Mouse (Mus musculus): ENCODE results near the gene Spint2. TPM values are rescaled to one million over a fixed set of nuclear protein-coding genes. Genes with fewer than 3 reads are reported as not detected.

The Spint2 gene
- polyA plus RNA-seq (2014; fragmentation: Nextera tagmentation; extraction: Ambion mirVana): 93.5 and 98.5 TPM in 2 replicates

- ATAC-seq (ENCODE audit: insufficient number of reproducible peaks, insufficient read depth, low FRiP score, low read depth): no peak
- no peaks in the 10 kb centered on the region for H3K36me3 ChIP-seq (ENCODE audit: control insufficient read depth, insufficient read depth, low read length)
- no peaks in the 10 kb centered on the region for H3K9me3 ChIP-seq (ENCODE audit: control insufficient read depth, low read length)
- H3K27ac ChIP-seq (replicated peaks in 1 of 2; ENCODE audit: control insufficient read depth in 1 of 2, insufficient read depth in 1 of 2, low read depth in 2 of 2, low read length in 2 of 2): peak within 1 kb of the TSS in 1 of 2 experiments; percentile 58; a peak in 3 of 4 replicates
- peak within 1 kb of the TSS; percentile 83 for H3K9ac ChIP-seq (ENCODE audit: low read length)
- H3K4me2 ChIP-seq (ENCODE audit: low read length): peak within 1 kb of the TSS; percentile 99
- H3K4me3 ChIP-seq (ENCODE audit: control insufficient read depth in 1 of 2, insufficient read depth in 1 of 2, low read depth in 1 of 2, low read length in 2 of 2): peak within 1 kb of the TSS; percentile 60 to 73
- peaks cover 17% of the 10 kb centered on the region; the same call in 1 of the 2 replicates for H3K27me3 ChIP-seq (ENCODE audit: control insufficient read depth, insufficient read depth, low read length)
- WGBS: under 1% methylated on average over 75 of the region's 80 CpGs
- H3K4me1 ChIP-seq (ENCODE audit: control insufficient read depth in 2 of 2, insufficient read depth in 2 of 2, low read length in 2 of 2): peaks cover 11 to 22% of the 10 kb centered on the region in 2 experiments
These were observed at the start of gene Spint2 for GRCm38 (mm10) chr7:29281201-29282073. Spint2 (minus strand) TSS chr7:29281912.

- 91% methylated on average over 16 of the region's 16 CpGs for WGBS
- no peaks in the 10 kb centered on the region for H3K36me3 ChIP-seq (ENCODE audit: control insufficient read depth, insufficient read depth, low read length)
- H3K9ac ChIP-seq (ENCODE audit: low read length): no peak overlapping the region
- H3K4me2 ChIP-seq (ENCODE audit: low read length): no peak overlapping the region
- H3K9me3 ChIP-seq (ENCODE audit: control insufficient read depth, low read length): no peaks in the 10 kb centered on the region
- no peaks in the 10 kb centered on the region for H3K27me3 ChIP-seq (ENCODE audit: control insufficient read depth, insufficient read depth, low read length)
- H3K27ac ChIP-seq (replicated peaks in 1 of 2; ENCODE audit: control insufficient read depth in 1 of 2, insufficient read depth in 1 of 2, low read depth in 2 of 2, low read length in 2 of 2): no peak overlapping the region
- no peaks in the 10 kb centered on the region for H3K4me1 ChIP-seq (ENCODE audit: control insufficient read depth in 2 of 2, insufficient read depth in 2 of 2, low read length in 2 of 2)
- ATAC-seq (ENCODE audit: insufficient number of reproducible peaks, insufficient read depth, low FRiP score, low read depth): no peak
- H3K4me3 ChIP-seq (ENCODE audit: control insufficient read depth in 1 of 2, insufficient read depth in 1 of 2, low read depth in 1 of 2, low read length in 2 of 2): no peak overlapping the region
These were observed 47.3 kb upstream of the Spint2 start for GRCm38 (mm10) chr7:29328984-29329383.

GRCm38 (mm10) chr7:29327087-29327486, 45.4 kb upstream of the Spint2 start:
- H3K27me3 ChIP-seq (ENCODE audit: control insufficient read depth, insufficient read depth, low read length): no peaks in the 10 kb centered on the region
- 74% methylated on average over 6 of the region's 6 CpGs for WGBS
- no peaks in the 10 kb centered on the region for H3K36me3 ChIP-seq (ENCODE audit: control insufficient read depth, insufficient read depth, low read length)
- ATAC-seq (ENCODE audit: insufficient number of reproducible peaks, insufficient read depth, low FRiP score, low read depth): no peak
- H3K4me1 ChIP-seq (ENCODE audit: control insufficient read depth in 2 of 2, insufficient read depth in 2 of 2, low read length in 2 of 2): no peaks in the 10 kb centered on the region
- H3K9me3 ChIP-seq (ENCODE audit: control insufficient read depth, low read length): no peaks in the 10 kb centered on the region
- H3K9ac ChIP-seq (ENCODE audit: low read length): no peak overlapping the region
- no peak overlapping the region for H3K4me3 ChIP-seq (ENCODE audit: control insufficient read depth in 1 of 2, insufficient read depth in 1 of 2, low read depth in 1 of 2, low read length in 2 of 2)
- H3K27ac ChIP-seq (replicated peaks in 1 of 2; ENCODE audit: control insufficient read depth in 1 of 2, insufficient read depth in 1 of 2, low read depth in 2 of 2, low read length in 2 of 2): no peak overlapping the region
- H3K4me2 ChIP-seq (ENCODE audit: low read length): no peak overlapping the region

- H3K4me3 ChIP-seq (ENCODE audit: control insufficient read depth in 1 of 2, insufficient read depth in 1 of 2, low read depth in 1 of 2, low read length in 2 of 2): no peak overlapping the region
- 13% methylated on average over 19 of the region's 19 CpGs for WGBS
- H3K9ac ChIP-seq (ENCODE audit: low read length): no peak overlapping the region
These were observed 37.9 kb upstream of the Spint2 start for GRCm38 (mm10) chr7:29319337-29320307.

GRCm38 (mm10) chr7:29318115-29318911, 36.6 kb upstream of the Spint2 start:
- ATAC-seq (ENCODE audit: insufficient number of reproducible peaks, insufficient read depth, low FRiP score, low read depth): no peak
- WGBS: 6% methylated on average over 18 of the region's 18 CpGs
- no peaks in the 10 kb centered on the region for H3K36me3 ChIP-seq (ENCODE audit: control insufficient read depth, insufficient read depth, low read length)
- H3K27me3 ChIP-seq (ENCODE audit: control insufficient read depth, insufficient read depth, low read length): peaks cover 27% of the 10 kb centered on the region
- peaks cover 20 to 21% of the 10 kb centered on the region in 2 experiments for H3K4me1 ChIP-seq (ENCODE audit: control insufficient read depth in 2 of 2, insufficient read depth in 2 of 2, low read length in 2 of 2)
- H3K9ac ChIP-seq (ENCODE audit: low read length): no peak overlapping the region
- H3K4me2 ChIP-seq (ENCODE audit: low read length): peak overlapping the region; percentile 24
- H3K27ac ChIP-seq (replicated peaks in 1 of 2; ENCODE audit: control insufficient read depth in 1 of 2, insufficient read depth in 1 of 2, low read depth in 2 of 2, low read length in 2 of 2): no peak overlapping the region
- no peak overlapping the region for H3K4me3 ChIP-seq (ENCODE audit: control insufficient read depth in 1 of 2, insufficient read depth in 1 of 2, low read depth in 1 of 2, low read length in 2 of 2)
- no peaks in the 10 kb centered on the region for H3K9me3 ChIP-seq (ENCODE audit: control insufficient read depth, low read length)

More at GRCm38 (mm10) chr7:29319337-29320307, 37.9 kb upstream of the Spint2 start:
- peak overlapping the region; percentile 24 for H3K4me2 ChIP-seq (ENCODE audit: low read length)
- no peaks in the 10 kb centered on the region for H3K9me3 ChIP-seq (ENCODE audit: control insufficient read depth, low read length)
- H3K4me1 ChIP-seq (ENCODE audit: control insufficient read depth in 2 of 2, insufficient read depth in 2 of 2, low read length in 2 of 2): peaks cover 20 to 21% of the 10 kb centered on the region in 2 experiments
- ATAC-seq (ENCODE audit: insufficient number of reproducible peaks, insufficient read depth, low FRiP score, low read depth): no peak
- no peaks in the 10 kb centered on the region for H3K36me3 ChIP-seq (ENCODE audit: control insufficient read depth, insufficient read depth, low read length)
- peaks cover 27% of the 10 kb centered on the region for H3K27me3 ChIP-seq (ENCODE audit: control insufficient read depth, insufficient read depth, low read length)
- no peak overlapping the region for H3K27ac ChIP-seq (replicated peaks in 1 of 2; ENCODE audit: control insufficient read depth in 1 of 2, insufficient read depth in 1 of 2, low read depth in 2 of 2, low read length in 2 of 2)

GRCm38 (mm10) chr7:29317558-29317957, 35.8 kb upstream of the Spint2 start:
- Histone ChIP-seq H3K36me3 (ENCODE audit: control insufficient read depth, insufficient read depth, low read length) (no peaks in the 10 kb centered on the region), H3K4me2 (ENCODE audit: low read length) (peak overlapping the region; percentile 25; the same call in 1 of the 2 replicates), H3K9ac (ENCODE audit: low read length) (peak overlapping the region; percentile 34; the same call in 1 of the 2 replicates), H3K27ac (replicated peaks in 1 of 2; ENCODE audit: control insufficient read depth in 1 of 2, insufficient read depth in 1 of 2, low read depth in 2 of 2, low read length in 2 of 2) (no peak overlapping the region), H3K27me3 (ENCODE audit: control insufficient read depth, insufficient read depth, low read length) (peaks cover 27% of the 10 kb centered on the region), H3K9me3 (ENCODE audit: control insufficient read depth, low read length) (no peaks in the 10 kb centered on the region), H3K4me1 (ENCODE audit: control insufficient read depth in 2 of 2, insufficient read depth in 2 of 2, low read length in 2 of 2) (peaks cover 20 to 21% of the 10 kb centered on the region in 2 experiments), H3K4me3 (ENCODE audit: control insufficient read depth in 1 of 2, insufficient read depth in 1 of 2, low read depth in 1 of 2, low read length in 2 of 2) (no peak overlapping the region)
- 6% methylated on average over 2 of the region's 2 CpGs for WGBS
- ATAC-seq (ENCODE audit: insufficient number of reproducible peaks, insufficient read depth, low FRiP score, low read depth): 0 out of 2 replicates have a peak, but pooled peaks have one; percentile 1

All from heart, embryonic 14.5 days (tissue).